Mouse (Mus musculus) hindbrain, embryonic 10.5 days (tissue): Measurements from ENCODE around the gene Cacna1a. TPM values are rescaled to one million over a fixed set of nuclear protein-coding genes. Genes with fewer than 3 reads are reported as not detected.

Source experiments
- DNase-seq: peaks from one replicate; pipeline ENCODE4 v3.0.0-alpha.2; 2017; ENCODE audit warnings: low spot score
- H3K27ac ChIP-seq: fragments of 300-500 bp; sonication (generic); 2 replicates; pipeline ENCODE4 v1.5.1; 2016; ENCODE audit warnings: mild to moderate bottlenecking, moderate library complexity
- H3K27me3 ChIP-seq: fragments of 300-500 bp; sonication (generic); 2 replicates; pipeline ENCODE4 v1.6.1; 2016; ENCODE audit warnings: mild to moderate bottlenecking; ENCODE audit not compliant: poor library complexity, insufficient read depth, severe bottlenecking
- H3K36me3 ChIP-seq: fragments of 300-500 bp; sonication (generic); 2 replicates; pipeline ENCODE4 v1.6.1; 2016; ENCODE audit warnings: mild to moderate bottlenecking, moderate library complexity
- H3K4me1 ChIP-seq: fragments of 300-500 bp; sonication (generic); replicated peaks from 2 replicates; pipeline ENCODE4 v1.6.1; 2016; ENCODE audit warnings: mild to moderate bottlenecking
- H3K4me3 ChIP-seq: fragments of 300-500 bp; sonication (generic); 2 replicates; pipeline ENCODE4 v1.5.1; 2016; ENCODE audit warnings: mild to moderate bottlenecking, moderate library complexity
- H3K9me3 ChIP-seq: fragments of 300-500 bp; sonication (generic); 2 replicates; pipeline ENCODE4 v1.6.1; 2016; ENCODE audit warnings: mild to moderate bottlenecking, moderate library complexity
- WGBS: fragments of 180-500 bp; shearing (Covaris S2); methylation state at CpG from one replicate; pipeline ENCODE4 v1.1.7; 2016; 5-methylcytosine and 5-hydroxymethylcytosine counted together
- polyA plus RNA-seq: library from polyadenylated mRNA; unstranded; fragments of >200 nt; fragmentation: Nextera tagmentation; extraction: Ambion mirVana; gene quantifications from 2 replicates; pipeline ENCODE4 v1.2.1, GENCODE M21; 2016

Gene Cacna1a
- polyA plus RNA-seq, 1 experiment from 2014 or later = 7.3 TPM

GRCm38 (mm10) chr8:84687705-84688100 is 299.5 kb downstream of the Cacna1a start, which contains the start of gene Nacc1:
Gene Nacc1 (minus strand): TSS chr8:84687862.
- peak within 1 kb of the TSS; percentile 100 for H3K4me3 ChIP-seq
- DNase-seq = peak; percentile 87
- WGBS = under 1% methylated on average over 37 of the region's 37 CpGs
- no peaks in the 10 kb centered on the region for H3K9me3 ChIP-seq
- peaks cover 46% of the 10 kb centered on the region for H3K36me3 ChIP-seq
- no peaks in the 10 kb centered on the region for H3K27me3 ChIP-seq
- peak within 1 kb of the TSS; percentile 99 for H3K27ac ChIP-seq
- peaks cover 55% of the 10 kb centered on the region for H3K4me1 ChIP-seq

GRCm38 (mm10) chr8:84689091-84689915 is 301.1 kb downstream of the Cacna1a start:
- Histone ChIP-seq H3K27me3 (no peaks in the 10 kb centered on the region), H3K27ac (peak overlapping the region; percentile 86), H3K36me3 (peaks cover 46% of the 10 kb centered on the region), H3K9me3 (no peaks in the 10 kb centered on the region), H3K4me3 (peak overlapping the region; percentile 97), H3K4me1 (peaks cover 55% of the 10 kb centered on the region)
- peak; percentile 86 for DNase-seq
- WGBS = under 1% methylated on average over 47 of the region's 47 CpGs

Other genes with a start within 250 kb of the Cacna1a start
- 18.2 and 19.0 TPM in 2 replicates for gene Cc2d1a, start 240.5 kb upstream of the Cacna1a start, polyA plus RNA-seq
- gene 4930432K21Rik, start 240.4 kb upstream of the Cacna1a start, polyA plus RNA-seq = 2.1 TPM in 2 replicates
- 2.5 and 6.8 TPM in 2 replicates for gene Nanos3, start 203.2 kb upstream of the Cacna1a start, polyA plus RNA-seq
- 36.9 and 53.5 TPM in 2 replicates for gene Zswim4, start 151.4 kb upstream of the Cacna1a start, polyA plus RNA-seq
- 386 TPM in 2 replicates for gene D8Ertd738e, start 138.7 kb upstream of the Cacna1a start, polyA plus RNA-seq
- 65.3 and 72.1 TPM in 2 replicates for gene Mri1, start 131.1 kb upstream of the Cacna1a start, polyA plus RNA-seq
- 22.2 and 27.2 TPM in 2 replicates for gene Ccdc130, start 118.1 kb upstream of the Cacna1a start, polyA plus RNA-seq